Mouse (Mus musculus) MEL (cell line): ENCODE data around the gene Mef2b. TPM values are rescaled to one million over a fixed set of nuclear protein-coding genes. Genes with fewer than 3 reads are reported as not detected.
A peak's percentile ranks its signal among the peaks of the same experiment; 100 is the strongest.

Source experiments
- DNase-seq: peaks from one replicate; pipeline ENCODE4 v3.0.0; 2011; ENCODE audit warnings: low read depth, low spot score
- H3K27ac ChIP-seq: 2 replicates; pipeline ENCODE4 v1.5.1; 2012; ENCODE audit warnings: low read depth, mild to moderate bottlenecking, control low read depth, low read length, moderate library complexity; ENCODE audit not compliant: control insufficient read depth
- H3K27me3 ChIP-seq, 2 experiments: fragments of 150-350 bp in 1 of 2; sonication (generic) in 1 of 2; 2 replicates each; pipeline ENCODE4 v1.6.1; 2012; ENCODE audit warnings: low read length in 2 of 2, mild to moderate bottlenecking in 2 of 2, improper control_type of control experiment in 1 of 2, moderate library complexity in 1 of 2; ENCODE audit not compliant: insufficient read depth in 2 of 2, control insufficient read depth in 1 of 2
- H3K36me3 ChIP-seq, 2 experiments: 2 replicates each; pipeline ENCODE4 v1.6.1; 2012 to 2014; ENCODE audit warnings: low read length in 2 of 2, improper control_type of control experiment in 1 of 2, inconsistent platforms in 1 of 2, mild to moderate bottlenecking in 1 of 2; ENCODE audit not compliant: insufficient read depth in 2 of 2, control insufficient read depth in 1 of 2
- H3K4me1 ChIP-seq, 2 experiments: fragments of 150-350 bp in 1 of 2; sonication (generic) in 1 of 2; 2 replicates each; pipeline ENCODE4 v1.6.1; 2012; ENCODE audit warnings: low read length in 2 of 2, improper control_type of control experiment in 1 of 2, mild to moderate bottlenecking in 1 of 2; ENCODE audit not compliant: insufficient read depth in 2 of 2, control insufficient read depth in 1 of 2
- H3K4me3 ChIP-seq, 2 experiments: fragments of 150-350 bp in 1 of 2; sonication (generic) in 1 of 2; 2 replicates each; pipeline ENCODE4 v1.5.1; 2012; ENCODE audit warnings: low read depth in 2 of 2, low read length in 2 of 2, mild to moderate bottlenecking in 2 of 2, moderate library complexity in 2 of 2, control low read depth in 1 of 2, improper control_type of control experiment in 1 of 2; ENCODE audit not compliant: control insufficient read depth in 1 of 2, insufficient read depth in 1 of 2
- H3K79me2 ChIP-seq: 2 replicates; pipeline ENCODE4 v1.6.1; 2012; ENCODE audit warnings: mild to moderate bottlenecking, low read length, moderate library complexity; ENCODE audit not compliant: control insufficient read depth, poor library complexity, insufficient read depth
- H3K9ac ChIP-seq: 2 replicates; pipeline ENCODE4 v1.6.1; 2012; ENCODE audit warnings: low read depth, mild to moderate bottlenecking, control low read depth, low read length, moderate library complexity; ENCODE audit not compliant: control insufficient read depth, poor library complexity, severe bottlenecking
- H3K9me3 ChIP-seq: fragments of 150-350 bp; sonication (generic); replicated peaks from 2 replicates; pipeline ENCODE4 v1.6.1; 2012; ENCODE audit warnings: mild to moderate bottlenecking, low read length, improper control_type of control experiment, moderate library complexity; ENCODE audit not compliant: insufficient read depth
- CTCF ChIP-seq, 3 experiments: IDR thresholded peaks in 2 of 3; conservative IDR thresholded peaks in 1 of 3; 2 replicates each; pipeline ENCODE4 v1.5.1; 2011 to 2012; ENCODE audit warnings: low read length in 3 of 3, low read depth in 2 of 3, mild to moderate bottlenecking in 2 of 3, improper control_type of control experiment in 1 of 3, inconsistent platforms in 1 of 3, mixed read lengths in 1 of 3, moderate library complexity in 1 of 3; ENCODE audit not compliant: control insufficient read depth in 1 of 3, insufficient read depth in 1 of 3, poor library complexity in 1 of 3, severe bottlenecking in 1 of 3
- EP300 ChIP-seq, 2 experiments: IDR thresholded peaks; 2 replicates each; pipeline ENCODE4 v1.6.1; 2011; ENCODE audit warnings: improper control_type of control experiment in 2 of 2, low read length in 2 of 2, low read depth in 1 of 2, mild to moderate bottlenecking in 1 of 2
- KAT2A ChIP-seq: conservative IDR thresholded peaks from 2 replicates; pipeline ENCODE4 v1.6.1; 2012; ENCODE audit warnings: low read depth, low read length, improper control_type of control experiment, inconsistent platforms
- MAFK ChIP-seq: IDR thresholded peaks from 2 replicates; pipeline ENCODE4 v1.6.1; 2011; ENCODE audit warnings: low read depth, mild to moderate bottlenecking, low read length, improper control_type of control experiment, borderline replicate concordance
- MAX ChIP-seq: IDR thresholded peaks from 2 replicates; pipeline ENCODE4 v1.6.1; 2011; ENCODE audit warnings: low read length, improper control_type of control experiment
- MXI1 ChIP-seq: IDR thresholded peaks from 2 replicates; pipeline ENCODE4 v1.6.1; 2011; ENCODE audit warnings: mild to moderate bottlenecking, low read depth, low read length, improper control_type of control experiment
- NELFE ChIP-seq: IDR thresholded peaks from 2 replicates; pipeline ENCODE4 v1.6.1; 2011; ENCODE audit warnings: low read depth, low read length, improper control_type of control experiment
- POLR2AphosphoS2 ChIP-seq: IDR thresholded peaks from 2 replicates; pipeline ENCODE4 v1.6.1; 2011; ENCODE audit warnings: low read length, improper control_type of control experiment
- POLR2AphosphoS5 ChIP-seq: IDR thresholded peaks from 2 replicates; pipeline ENCODE4 v1.6.1; 2012; ENCODE audit warnings: low read depth, borderline replicate concordance, mild to moderate bottlenecking, inconsistent platforms, low read length, moderate library complexity, mixed read lengths
- RAD21 ChIP-seq: IDR thresholded peaks from 2 replicates; pipeline ENCODE4 v1.6.1; 2011; ENCODE audit warnings: mild to moderate bottlenecking, low read depth, low read length, improper control_type of control experiment
- RCOR1 ChIP-seq: IDR thresholded peaks from 2 replicates; pipeline ENCODE4 v1.6.1; 2012; ENCODE audit warnings: low read depth, mild to moderate bottlenecking, inconsistent platforms, low read length, improper control_type of control experiment
- TAL1 ChIP-seq: IDR thresholded peaks from 2 replicates; pipeline ENCODE4 v1.6.1; 2012; ENCODE audit warnings: mild to moderate bottlenecking, inconsistent platforms, low read length, moderate library complexity, mixed read lengths
- TBP ChIP-seq: IDR thresholded peaks from 2 replicates; pipeline ENCODE4 v1.8.0; 2011; ENCODE audit warnings: low read depth, low read length, improper control_type of control experiment
- TCF12 ChIP-seq: IDR thresholded peaks from 2 replicates; pipeline ENCODE4 v1.6.1; 2014; ENCODE audit warnings: low read depth, mild to moderate bottlenecking, inconsistent platforms, low read length, improper control_type of control experiment, moderate library complexity
- USF1 ChIP-seq: IDR thresholded peaks from 2 replicates; pipeline ENCODE4 v1.6.1; 2014; ENCODE audit warnings: low read depth, mild to moderate bottlenecking, inconsistent platforms, low read length, improper control_type of control experiment, moderate library complexity
- USF2 ChIP-seq, 2 experiments: IDR thresholded peaks; 2 replicates each; pipeline ENCODE4 v1.6.1; 2011 to 2012; ENCODE audit warnings: improper control_type of control experiment in 2 of 2, low read length in 2 of 2, borderline replicate concordance in 1 of 2, inconsistent platforms in 1 of 2, low read depth in 1 of 2, mild to moderate bottlenecking in 1 of 2; ENCODE audit not compliant: insufficient read depth in 1 of 2
- ZKSCAN1 ChIP-seq: IDR thresholded peaks from 2 replicates; pipeline ENCODE4 v1.6.1; 2012; ENCODE audit warnings: low read depth, mild to moderate bottlenecking, inconsistent platforms, low read length, improper control_type of control experiment, moderate library complexity
- ZMIZ1 ChIP-seq: IDR thresholded peaks from 2 replicates; pipeline ENCODE4 v1.6.1; 2012; ENCODE audit warnings: low read depth, mild to moderate bottlenecking, inconsistent platforms, low read length, improper control_type of control experiment, moderate library complexity
- ZNF384 ChIP-seq: IDR thresholded peaks from 2 replicates; pipeline ENCODE4 v1.6.1; 2012; ENCODE audit warnings: low read depth, mild to moderate bottlenecking, inconsistent platforms, low read length, improper control_type of control experiment
- polyA plus RNA-seq, 2 experiments: library from polyadenylated mRNA; stranded (reverse) in 1 of 2; unstranded in 1 of 2; fragments of >175 nt in 1 of 2; fragments of >200 nt in 1 of 2; gene quantifications; 2 replicates each; pipeline versions ENCODE4 v1.2.1 to v1.2.4; 2012; ENCODE audit warnings: low replicate concordance in 2 of 2, low read depth in 1 of 2; ENCODE audit not compliant: insufficient read length in 2 of 2, insufficient read depth in 1 of 2, missing spikeins in 1 of 2
- total RNA-seq: library from RNA; depleted of rRNA; stranded (reverse); fragments of 300-350 nt; gene quantifications from 2 replicates; pipeline ENCODE4 v1.2.3, GENCODE M21; 2012

Mef2b gene
- total and polyA plus RNA-seq, 3 experiments, result 2.0 to 6.5 TPM; not detected in 1

DNA sequence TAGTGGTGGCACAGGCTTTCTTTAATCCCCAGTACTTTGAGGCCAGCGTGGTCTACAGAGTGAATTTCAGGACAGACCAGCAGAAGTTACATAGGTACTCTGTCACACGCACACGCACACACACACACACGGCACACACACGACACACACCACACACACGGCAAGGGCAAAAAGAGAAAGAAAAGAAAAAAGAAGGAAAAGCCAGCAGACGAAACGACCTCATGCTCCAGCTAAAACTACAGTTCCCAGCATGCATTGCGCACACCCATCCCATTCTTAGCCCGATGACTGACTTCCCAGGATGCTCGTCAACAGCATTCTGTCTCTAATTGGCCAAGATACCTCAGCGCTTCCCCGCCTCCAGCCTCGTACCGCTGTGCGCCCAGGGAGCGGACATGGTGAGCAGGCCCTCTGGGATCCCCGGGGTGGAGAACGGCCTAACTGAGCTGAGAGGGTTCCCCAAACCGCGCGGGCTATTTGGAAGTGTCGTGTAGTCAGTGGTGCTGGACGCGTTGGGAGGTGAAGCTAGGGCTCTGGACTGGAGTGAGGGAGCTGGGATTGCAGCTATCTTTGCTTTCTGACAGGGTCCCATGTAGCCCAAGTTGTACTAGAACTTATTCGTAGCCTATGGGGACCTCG, 32.7 kb downstream of the Mef2b start, which contains the start of gene Tmem161a (continued):
- TF ChIP-seq ZMIZ1 (0 out of 2 replicates have a peak, but pooled peaks have one; percentile 51), MXI1 (peak; percentile 76)
- TF ChIP-seq, all 39 proteins: peak for 15

- no peak overlapping the region for H3K27ac ChIP-seq
- H3K4me3 ChIP-seq, result peak overlapping the region; percentile 66 to 82; a peak in 2 of 4 replicates
- DNase-seq, result peak; percentile 37
Measured at GRCm38 (mm10) chr8:70173320-70173719, 33.8 kb downstream of the Mef2b start.

GRCm38 (mm10) chr8:70174079-70174478, 34.6 kb downstream of the Mef2b start:
- no peak for DNase-seq
- Histone ChIP-seq H3K27ac (no peak overlapping the region), H3K4me1 (peaks cover 7 to 17% of the 10 kb centered on the region in 2 experiments)

More at GRCm38 (mm10) chr8:70173320-70173719, 33.8 kb downstream of the Mef2b start:
- TF ChIP-seq EP300 (IDR thresholded peaks at IDR 0.05; ENCODE audit: low read depth in 1 of 2, low read length in 2 of 2) (0 out of 4 replicates have a peak, but pooled peaks of 1 of the 2 experiments have one; percentile 9), USF2 (IDR thresholded peaks at IDR 0.05; ENCODE audit: borderline replicate concordance in 1 of 2, insufficient read depth in 1 of 2, low read depth in 1 of 2, low read length in 2 of 2) (no peak), RAD21 (no peak)
- H3K79me2 ChIP-seq, result peaks cover 10% of the 10 kb centered on the region
- peaks cover 7 to 17% of the 10 kb centered on the region in 2 experiments for H3K4me1 ChIP-seq
- no peaks in the 10 kb centered on the region for H3K9me3 ChIP-seq
- peak overlapping the region; percentile 17 for H3K9ac ChIP-seq
- peaks cover 0 to 10% of the 10 kb centered on the region in 2 experiments; a peak in 2 of 4 replicates for H3K36me3 ChIP-seq
- H3K27me3 ChIP-seq, result no peaks in the 10 kb centered on the region

More at GRCm38 (mm10) chr8:70174079-70174478, 34.6 kb downstream of the Mef2b start:
- no peaks in the 10 kb centered on the region for H3K9me3 ChIP-seq
- no peak overlapping the region for H3K9ac ChIP-seq
- H3K36me3 ChIP-seq, result peaks cover 0 to 10% of the 10 kb centered on the region in 2 experiments; a peak in 2 of 4 replicates
- H3K79me2 ChIP-seq, result peaks cover 10% of the 10 kb centered on the region
- H3K27me3 ChIP-seq, result no peaks in the 10 kb centered on the region
- no peak overlapping the region for H3K4me3 ChIP-seq
- TF ChIP-seq MAX (no peak), POLR2AphosphoS2 (no peak), NELFE (no peak), ZNF384 (no peak), RCOR1 (no peak), USF1 (no peak), CTCF (IDR thresholded peaks at IDR 0.05 in 2 of 3, conservative IDR thresholded peaks at IDR 0.05 in 1 of 3; ENCODE audit: control insufficient read depth in 1 of 3, insufficient read depth in 1 of 3, low read depth in 2 of 3, low read length in 3 of 3, poor library complexity in 1 of 3, severe bottlenecking in 1 of 3) (no peak), KAT2A (no peak), TCF12 (no peak), ZKSCAN1 (no peak), TAL1 (no peak), TBP (no peak), POLR2AphosphoS5 (no peak), MAFK (no peak)
